Mouse (Mus musculus) right cerebral cortex, adult 2 months (tissue): ENCODE results near the gene Hk3.
A peak's percentile ranks its signal among the peaks of the same experiment; 100 is the strongest.

Experiments used
- DNase-seq, 2 experiments: peaks; one replicate each; pipeline ENCODE4 v3.0.0; 2021 to 2022; ENCODE audit warnings: low spot score in 2 of 2

The Hk3 gene

GRCm38 (mm10) chr13:55002090-55002489 lies 19.1 kb downstream of the Hk3 start:
- DNase-seq, result no peak

- peak; percentile 67 to 71 for DNase-seq
These were observed 20.8 kb downstream of the Hk3 start for GRCm38 (mm10) chr13:55000433-55000832.

- no peak for DNase-seq
These were observed 23.6 kb downstream of the Hk3 start for GRCm38 (mm10) chr13:54997568-54997967.

GRCm38 (mm10) chr13:54995161-54995560 lies 26.0 kb downstream of the Hk3 start:
- DNase-seq, result no peak

GRCm38 (mm10) chr13:54994576-54994975 lies 26.6 kb downstream of the Hk3 start:
- no peak for DNase-seq

GRCm38 (mm10) chr13:54992215-54992614 lies 29.0 kb downstream of the Hk3 start:
- no peak for DNase-seq

GRCm38 (mm10) chr13:54988181-54988760 lies 32.9 kb downstream of the Hk3 start:
- no peak for DNase-seq

DNA sequence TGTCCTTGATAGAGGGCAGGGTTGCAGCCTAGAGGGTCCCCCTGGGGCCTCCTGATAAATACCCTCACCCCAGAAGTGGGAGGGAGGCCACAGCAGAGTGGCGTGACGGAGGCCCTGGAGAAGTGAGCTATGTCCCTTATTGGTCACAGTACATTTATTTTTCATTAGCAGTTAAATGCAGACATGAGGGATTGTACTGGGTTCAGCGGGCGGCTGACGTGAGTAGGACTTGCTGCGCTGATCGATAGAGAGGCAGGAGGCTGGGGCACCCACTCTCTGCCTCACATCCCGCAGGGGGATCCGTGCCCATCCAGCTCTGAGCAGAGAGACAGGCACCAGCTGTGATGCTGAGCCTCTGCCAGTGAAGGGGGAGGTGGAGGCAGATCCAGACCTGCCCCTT lies 33.8 kb downstream of the Hk3 start:
- DNase-seq, result no peak

DNA sequence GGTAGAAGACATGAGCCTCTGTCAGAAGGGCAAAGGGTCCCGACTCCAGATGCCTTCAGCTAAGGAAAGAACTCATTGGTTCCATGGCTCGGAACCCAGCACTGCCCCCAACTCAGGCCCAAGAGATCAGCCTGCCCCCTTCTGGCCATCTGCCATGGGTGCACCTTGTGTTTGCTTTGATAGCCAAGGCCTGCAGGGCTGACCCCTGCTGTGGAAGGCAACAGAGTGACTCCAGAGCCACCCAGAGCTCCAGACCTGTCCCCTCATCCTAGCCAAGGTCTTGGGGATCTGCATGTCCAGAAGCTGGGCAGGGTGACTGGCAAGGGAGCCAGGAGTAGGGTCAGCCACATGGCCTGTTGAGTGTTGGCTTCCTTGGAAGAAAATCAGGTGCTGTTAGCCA lies 37.6 kb downstream of the Hk3 start:
- DNase-seq, result no peak

GRCm38 (mm10) chr13:54983001-54983400 lies 38.2 kb downstream of the Hk3 start:
- no peak for DNase-seq

DNA sequence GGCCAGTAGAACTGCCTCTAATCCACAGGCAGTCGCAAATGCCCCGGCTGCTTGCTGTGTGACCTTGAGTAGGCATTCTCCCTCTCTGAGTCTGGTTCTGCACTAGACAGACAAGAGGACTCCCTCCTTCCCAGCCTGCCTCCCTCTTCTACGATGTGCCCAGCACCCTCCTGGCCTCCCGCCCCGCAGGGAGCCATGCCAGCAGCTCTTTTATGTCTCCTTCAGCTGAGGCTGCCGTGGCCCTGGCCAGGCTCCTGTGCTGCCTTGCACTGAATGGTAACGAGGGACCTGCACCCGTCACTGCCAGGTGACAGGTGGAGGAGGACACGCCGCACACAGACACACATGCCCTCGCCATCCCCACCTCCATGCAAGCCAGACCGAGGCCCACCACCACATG lies 40.2 kb downstream of the Hk3 start:
- no peak for DNase-seq

- DNase-seq, result no peak
These were observed 42.4 kb downstream of the Hk3 start for GRCm38 (mm10) chr13:54978804-54979203.

GRCm38 (mm10) chr13:54975546-54975945 lies 45.6 kb downstream of the Hk3 start:
- no peak for DNase-seq

DNA sequence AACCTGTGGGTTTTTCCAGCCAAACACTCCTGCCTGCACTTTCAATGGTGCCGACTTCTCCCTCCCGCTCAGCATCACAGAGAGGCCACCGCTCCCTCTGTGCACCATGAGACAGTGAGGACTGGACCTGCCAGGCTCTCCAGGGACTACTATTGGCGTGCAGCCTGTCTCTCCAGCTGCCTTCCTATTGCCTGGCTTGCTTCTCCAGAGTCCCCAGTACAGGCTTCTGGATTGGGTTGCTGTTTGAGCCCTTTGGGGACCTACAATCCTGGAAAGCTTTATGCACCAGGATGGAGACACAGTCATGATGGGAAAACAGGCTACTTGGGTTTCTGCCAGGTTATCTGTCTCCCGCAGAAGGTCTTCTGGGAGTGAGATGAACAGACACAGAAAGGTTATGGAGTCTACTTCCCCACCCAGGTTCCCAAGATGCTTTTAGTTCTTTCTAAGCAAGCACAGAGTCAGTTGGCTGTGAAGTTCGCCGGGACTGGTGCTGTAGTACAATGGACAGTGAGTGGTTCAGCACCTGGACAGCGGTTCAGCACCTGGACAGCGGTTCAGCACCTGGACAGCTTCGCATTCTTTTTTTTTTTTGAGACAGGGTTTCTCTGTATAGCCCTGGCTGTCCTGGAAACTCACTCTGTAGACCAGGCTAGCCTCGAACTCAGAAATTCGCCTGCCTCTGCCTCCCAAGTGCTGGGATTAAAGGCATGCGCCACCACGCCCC lies 50.5 kb downstream of the Hk3 start:
- no peak for DNase-seq

DNA sequence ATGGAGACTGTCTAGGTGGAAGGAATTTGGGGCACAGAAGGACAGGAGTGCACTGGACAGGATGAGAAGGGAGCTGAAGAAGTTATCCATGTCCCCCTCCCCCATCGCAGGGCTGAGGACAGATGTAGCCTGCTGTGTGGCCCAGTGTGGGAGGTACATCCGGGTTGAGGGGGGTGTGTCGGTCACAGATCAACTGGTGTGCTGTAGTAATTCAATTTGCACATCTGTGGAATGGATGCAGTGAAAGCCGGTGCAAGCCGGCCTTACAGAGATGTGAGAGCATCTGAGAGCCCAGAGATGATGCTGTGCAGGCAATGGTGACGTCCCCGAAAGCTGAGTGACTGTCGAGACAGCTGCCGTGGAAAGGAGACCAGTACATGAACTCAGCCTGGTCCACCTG lies 51.7 kb downstream of the Hk3 start:
- DNase-seq, result no peak

GRCm38 (mm10) chr13:54968636-54969035 lies 52.5 kb downstream of the Hk3 start:
- no peak for DNase-seq

- DNase-seq, result no peak
These were observed 53.7 kb downstream of the Hk3 start for GRCm38 (mm10) chr13:54967501-54967900.

GRCm38 (mm10) chr13:54965256-54965655 lies 55.9 kb downstream of the Hk3 start:
- DNase-seq, result no peak

- DNase-seq, result no peak
These were observed 60.7 kb downstream of the Hk3 start for GRCm38 (mm10) chr13:54960491-54960890.

DNA sequence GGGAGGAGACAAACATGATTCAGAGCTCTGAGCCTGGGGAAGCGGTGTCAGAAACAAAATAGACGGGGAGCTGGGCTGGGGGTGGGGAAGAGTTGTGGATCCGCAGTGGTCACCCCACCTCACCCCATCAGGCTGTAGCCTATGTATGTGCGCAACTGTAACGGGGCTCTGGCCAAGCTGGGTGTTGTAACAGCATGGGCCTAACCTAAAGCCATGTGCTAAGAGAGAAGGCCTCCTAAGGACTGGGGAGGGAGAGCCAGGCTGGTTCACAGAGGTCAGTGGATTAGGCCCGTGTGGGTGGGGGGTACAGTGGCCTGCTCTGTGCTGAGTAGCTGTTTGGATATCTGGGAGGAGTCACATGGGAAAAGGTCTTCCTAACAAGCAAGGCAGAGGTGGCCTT lies 61.3 kb downstream of the Hk3 start:
- no peak for DNase-seq

- DNase-seq, result no peak
These were observed 62.0 kb downstream of the Hk3 start for GRCm38 (mm10) chr13:54959059-54959701.

- DNase-seq, result no peak
These were observed 63.9 kb downstream of the Hk3 start for GRCm38 (mm10) chr13:54957281-54957680.
